Mouse (Mus musculus) Muller cell, postnatal 12 days (primary cell): ENCODE results near the gene Atp13a1.

ENCODE experiments used
- DNase-seq: peaks from one replicate; pipeline ENCODE4 v3.0.0-alpha.2; 2015; ENCODE audit errors: inconsistent ontology term

Atp13a1 gene

GRCm38 (mm10) chr8:69849899-69850298 lies 58.9 kb downstream of the Atp13a1 start:
- DNase-seq, result no peak

DNA sequence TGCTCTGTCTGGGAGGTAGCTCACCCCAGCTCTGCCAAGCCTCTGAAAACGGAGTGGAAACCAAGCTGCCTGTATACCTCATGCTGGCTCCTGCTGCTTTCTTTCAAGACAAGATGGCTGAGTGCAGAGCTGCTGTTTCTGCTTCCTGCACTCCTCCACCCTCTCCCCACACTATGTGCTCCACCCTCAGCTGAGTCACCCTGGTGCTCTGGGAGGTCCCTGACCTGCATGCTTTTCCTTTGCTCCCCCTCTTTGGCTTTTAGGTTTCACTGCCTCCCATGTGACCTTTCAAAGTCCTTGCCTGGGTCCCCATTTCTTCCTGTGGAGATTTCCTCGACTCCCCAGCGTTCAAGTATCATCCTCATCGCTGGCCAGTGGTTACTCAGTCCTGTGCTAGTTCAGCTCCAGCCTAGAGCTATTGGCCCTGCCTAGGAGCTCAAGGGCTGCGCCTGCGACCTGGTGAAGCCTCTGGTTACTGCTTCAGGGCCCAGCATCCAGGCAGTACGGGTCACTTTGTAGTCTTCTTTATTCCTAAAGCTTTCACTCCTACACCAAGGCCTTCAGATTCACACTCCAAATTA lies 60.1 kb downstream of the Atp13a1 start:
- no peak for DNase-seq

DNA sequence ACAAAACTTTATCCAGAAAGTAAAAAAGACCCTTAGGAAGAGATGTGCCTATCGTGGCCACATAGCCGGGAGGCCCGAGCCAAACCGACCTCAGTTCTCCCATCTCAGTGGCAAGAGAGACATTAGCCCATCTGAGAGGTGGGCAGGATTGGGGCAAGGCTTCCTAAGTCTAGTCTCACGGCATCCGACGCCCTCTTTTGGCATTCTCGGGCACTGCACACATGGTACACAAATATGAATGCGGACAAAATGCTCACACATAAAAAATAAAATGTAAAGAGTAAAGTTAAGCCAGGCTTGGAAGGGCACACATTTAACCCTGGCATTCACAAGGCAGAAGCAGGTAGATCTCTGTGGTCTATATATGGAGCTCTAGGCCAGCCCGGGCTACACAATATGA lies 62.9 kb downstream of the Atp13a1 start:
- no peak for DNase-seq
